Mouse (Mus musculus) megakaryocyte, embryonic 14.5 days (primary cell): ENCODE measurements around the gene Lrrc75b.

ENCODE experiments used
- FLI1 ChIP-seq: IDR thresholded peaks from 2 replicates; pipeline ENCODE4 v1.6.1; 2012; ENCODE audit warnings: low read length, inconsistent platforms, mixed read lengths
- GATA1 ChIP-seq: IDR thresholded peaks from 3 replicates; pipeline ENCODE4 v1.6.1; 2012; ENCODE audit warnings: mixed read lengths, low read length, inconsistent platforms, borderline replicate concordance

- TF ChIP-seq GATA1 (no peak), FLI1 (no peak)
These were observed 43.4 kb downstream of the Lrrc75b start for GRCm38 (mm10) chr10:75516724-75517072.
